Mouse (Mus musculus) spleen, embryonic (tissue): Measurements from ENCODE around the gene Naga.
"Not testable (repeated sequence)": the region's sequence is repeated elsewhere in the genome, so short reads cannot be mapped to it uniquely, and the experiment has no call there.

Source experiments
- CTCF ChIA-PET: fragments of 350-600 bp; sonication (Branson Sonifier 250); formaldehyde crosslinking; loops from one replicate; lab custom pipeline; 2022; lab: Charles Lee

Naga gene

DNA sequence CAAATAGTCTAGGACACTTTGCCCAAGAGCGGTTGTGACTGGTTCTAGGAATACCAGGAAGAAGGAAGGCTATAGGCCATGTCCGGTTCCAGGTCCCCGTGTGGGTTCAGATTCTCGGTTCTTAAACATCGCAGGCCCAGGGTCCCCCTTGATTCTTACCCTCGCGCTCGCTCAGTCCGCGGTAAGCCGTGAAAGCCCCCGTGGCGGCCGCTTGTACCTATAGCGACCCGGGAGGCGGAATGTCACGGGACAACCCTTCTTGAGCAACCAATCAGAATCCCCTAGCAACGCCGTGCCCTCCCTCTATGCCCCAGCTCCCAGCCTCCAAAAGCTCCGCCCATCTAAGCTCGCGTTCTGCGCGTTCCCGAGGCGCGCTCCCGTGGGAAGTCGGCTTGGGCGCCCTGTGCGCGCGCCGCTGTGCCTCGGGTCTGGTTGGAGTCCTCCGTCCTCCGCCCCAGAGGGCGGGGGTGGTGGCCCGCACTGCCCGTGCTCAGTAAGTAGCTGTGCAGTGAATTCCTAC, at the start of gene Naga, which contains the start of the genes Pheta2 and Smdt1:
Naga (minus strand) TSS at position 333 of the 520 bp plus-strand sequence.
Pheta2 (plus strand) TSS at position 350 of the 520 bp plus-strand sequence.
Smdt1 (plus strand) TSS at position 367 of the 520 bp plus-strand sequence.
- CTCF ChIA-PET, result no interaction called here

DNA sequence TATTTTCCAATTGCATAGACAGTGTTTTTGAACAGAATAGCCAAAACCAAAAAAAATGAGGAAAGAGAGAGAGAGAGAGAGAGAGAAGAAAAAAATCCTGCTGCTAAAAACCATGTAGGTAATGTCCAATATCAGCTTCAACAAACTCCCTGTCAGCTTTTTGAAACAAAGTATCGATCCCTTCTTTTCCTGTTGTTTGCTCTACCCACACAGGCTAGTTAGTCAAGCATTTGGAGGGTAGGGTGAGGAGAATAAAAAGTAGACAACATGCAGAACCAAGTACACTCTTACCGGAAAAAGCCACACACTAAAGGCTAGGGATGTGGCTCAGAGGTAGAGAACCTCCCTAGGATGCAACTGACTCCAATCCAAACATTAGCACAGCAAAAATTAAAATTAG, 47.0 kb upstream of the Naga start:
- CTCF ChIA-PET, result no interaction called here

DNA sequence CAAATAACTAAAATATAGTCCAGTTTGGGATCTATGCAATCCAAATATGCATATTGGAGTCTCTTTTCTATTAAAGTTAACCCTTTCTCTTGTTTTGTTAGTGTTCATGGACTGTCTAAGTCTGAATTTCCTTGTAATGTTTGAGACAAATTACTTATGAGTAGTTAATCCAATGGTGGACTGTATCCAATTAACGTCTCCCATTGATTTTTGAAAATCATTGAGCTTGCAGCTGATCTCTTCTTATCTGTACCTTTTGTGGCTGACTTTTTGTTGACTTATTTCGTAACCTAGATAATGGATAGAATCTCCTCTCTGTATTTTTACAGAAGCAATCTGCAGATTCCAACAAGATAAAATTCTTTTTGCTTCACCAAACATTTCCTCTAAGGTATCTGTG, 43.7 kb upstream of the Naga start:
- CTCF ChIA-PET, result no interaction called here

DNA sequence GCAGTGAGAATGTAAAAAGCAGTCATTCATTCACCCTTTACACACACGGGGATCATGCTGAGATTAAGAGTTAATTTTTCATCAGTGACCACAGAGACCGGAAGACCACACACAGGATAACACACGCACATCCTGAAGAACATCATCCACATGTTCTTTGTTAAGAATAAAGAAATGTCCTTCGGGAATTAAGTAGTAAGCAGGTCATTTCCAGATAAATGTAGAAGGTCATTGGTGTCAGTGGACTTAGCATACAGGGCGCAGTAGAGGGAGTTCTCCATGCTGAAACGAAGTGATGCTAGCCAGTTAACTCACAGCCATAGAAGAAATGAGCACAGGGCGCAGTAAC, 42.0 kb upstream of the Naga start:
- CTCF ChIA-PET, result no interaction called here

DNA sequence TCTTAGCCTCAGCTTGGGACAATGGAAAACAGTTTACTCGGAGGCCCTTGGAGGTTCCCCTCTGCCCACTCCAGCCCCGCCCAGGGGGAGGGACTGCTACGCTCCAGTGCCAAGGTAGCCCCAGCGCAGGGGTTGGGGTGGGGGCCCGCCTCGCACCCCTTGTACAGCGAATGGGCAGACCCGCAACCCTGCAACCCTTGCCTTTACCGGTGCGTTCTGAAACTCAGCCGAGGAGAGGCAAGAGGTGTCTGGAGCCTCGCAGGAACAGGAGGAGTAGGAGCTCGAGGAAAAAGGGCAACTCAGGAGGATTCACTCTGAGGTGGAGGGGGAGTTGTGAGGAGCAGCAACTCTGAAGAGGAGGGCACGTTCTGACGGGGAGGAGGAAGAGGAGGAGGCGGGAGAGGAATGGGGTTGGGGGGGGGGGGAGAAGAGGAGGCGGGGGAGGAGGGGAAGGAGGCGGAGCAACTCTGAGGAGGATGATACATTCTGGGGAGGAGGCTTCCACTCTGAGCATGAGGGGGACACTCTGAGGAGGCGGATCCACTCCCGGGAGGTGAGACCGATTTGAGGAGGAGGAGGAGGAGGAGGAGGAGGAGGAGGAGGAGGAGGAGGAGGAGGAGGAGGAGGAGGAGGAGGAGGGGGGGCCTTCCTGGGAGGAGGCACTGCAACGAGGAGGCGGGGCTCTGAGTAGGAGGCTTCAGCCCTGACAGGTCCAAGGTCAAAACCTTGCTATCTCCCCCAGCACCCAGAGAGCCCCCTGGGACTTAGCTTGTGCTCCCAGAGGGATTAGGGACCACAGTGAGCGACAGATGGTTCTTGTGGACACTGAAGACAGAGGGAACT, 41.4 kb upstream of the Naga start, which contains the start of gene Cyp2d22:
Cyp2d22 (minus strand) TSS at position 390 of the 843 bp plus-strand sequence.
- CTCF ChIA-PET, result no interaction called here

DNA sequence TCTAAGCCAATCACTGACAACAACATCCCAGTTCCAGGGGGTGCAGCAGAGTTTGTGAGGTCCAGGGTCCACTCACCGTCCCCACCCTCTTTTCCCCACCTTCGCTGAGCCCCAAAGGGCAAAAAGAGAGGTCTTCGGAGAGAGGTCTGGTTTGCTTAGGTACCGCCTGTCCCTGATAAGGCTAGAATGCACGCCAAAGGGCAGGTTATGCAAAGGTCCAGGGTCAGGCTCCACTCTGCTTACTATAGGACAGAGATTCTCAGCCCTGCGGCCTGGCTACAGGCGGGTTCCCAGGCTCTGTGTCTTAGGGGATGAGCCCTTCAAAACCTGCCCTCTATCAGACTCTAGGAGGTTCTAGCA, 40.8 kb upstream of the Naga start:
- CTCF ChIA-PET, result no interaction called here

DNA sequence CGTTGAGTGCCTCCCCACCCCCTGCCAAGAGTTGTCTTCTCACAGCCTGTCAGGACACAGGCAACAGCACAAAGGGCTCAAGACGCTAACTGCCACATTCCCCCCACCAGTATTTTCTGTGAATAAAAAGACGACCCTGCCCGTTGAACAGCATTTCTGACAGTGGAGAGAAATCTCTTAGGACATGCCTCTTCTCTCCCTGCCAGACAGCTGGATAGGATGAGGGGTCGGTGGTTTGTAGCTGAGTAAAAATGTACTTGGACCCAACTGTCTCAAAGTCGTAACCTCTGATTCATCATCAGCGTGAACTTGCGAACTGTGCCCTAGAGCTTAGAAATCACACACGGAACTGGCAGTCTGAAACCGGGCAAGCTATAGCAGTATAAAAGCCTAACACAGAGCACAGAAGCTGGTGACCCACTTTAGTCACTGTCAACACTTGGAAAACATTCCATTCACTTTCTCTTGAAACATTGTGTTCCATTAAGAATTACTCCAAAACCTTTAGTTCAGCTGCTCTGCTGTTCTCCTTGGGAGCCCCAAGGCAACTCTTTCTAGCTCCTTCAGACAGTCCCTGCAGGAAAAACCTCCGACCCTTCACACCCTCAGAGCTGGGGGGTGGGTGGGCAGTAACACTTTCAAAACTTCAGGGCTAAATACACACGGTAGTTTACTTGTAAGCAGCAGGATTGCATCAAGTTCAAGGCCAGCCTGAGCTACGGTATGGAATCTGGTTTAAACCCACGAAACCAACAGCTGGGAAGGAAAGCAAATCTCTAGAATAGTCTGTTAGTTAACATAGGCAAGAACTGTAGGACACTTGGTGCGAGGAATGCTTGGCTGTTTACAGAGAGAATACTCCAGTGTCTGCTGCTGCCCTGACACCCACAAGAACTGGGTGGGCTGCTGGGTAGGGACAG, 39.8 kb upstream of the Naga start:
- CTCF ChIA-PET, result no interaction called here

DNA sequence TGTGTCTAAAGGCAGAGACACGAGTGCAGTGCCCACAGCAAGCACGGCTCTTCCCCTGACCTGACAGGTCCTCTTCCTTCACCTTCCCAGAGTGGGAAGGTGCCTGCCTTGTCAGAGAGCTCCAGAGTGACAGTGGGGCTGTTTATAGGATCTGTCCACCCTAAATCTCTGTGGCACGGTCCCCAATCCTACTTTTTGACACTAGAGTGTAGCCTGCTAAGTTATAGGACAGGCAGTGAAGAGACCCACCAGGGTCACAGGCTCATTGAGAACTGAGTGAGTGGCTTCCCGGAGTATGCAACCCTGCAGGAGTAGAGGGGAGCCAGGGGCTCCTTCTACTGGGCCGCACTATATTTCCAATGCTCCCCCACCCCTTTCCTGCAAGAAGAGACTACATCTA, 39.0 kb upstream of the Naga start:
- CTCF ChIA-PET, result no interaction called here

DNA sequence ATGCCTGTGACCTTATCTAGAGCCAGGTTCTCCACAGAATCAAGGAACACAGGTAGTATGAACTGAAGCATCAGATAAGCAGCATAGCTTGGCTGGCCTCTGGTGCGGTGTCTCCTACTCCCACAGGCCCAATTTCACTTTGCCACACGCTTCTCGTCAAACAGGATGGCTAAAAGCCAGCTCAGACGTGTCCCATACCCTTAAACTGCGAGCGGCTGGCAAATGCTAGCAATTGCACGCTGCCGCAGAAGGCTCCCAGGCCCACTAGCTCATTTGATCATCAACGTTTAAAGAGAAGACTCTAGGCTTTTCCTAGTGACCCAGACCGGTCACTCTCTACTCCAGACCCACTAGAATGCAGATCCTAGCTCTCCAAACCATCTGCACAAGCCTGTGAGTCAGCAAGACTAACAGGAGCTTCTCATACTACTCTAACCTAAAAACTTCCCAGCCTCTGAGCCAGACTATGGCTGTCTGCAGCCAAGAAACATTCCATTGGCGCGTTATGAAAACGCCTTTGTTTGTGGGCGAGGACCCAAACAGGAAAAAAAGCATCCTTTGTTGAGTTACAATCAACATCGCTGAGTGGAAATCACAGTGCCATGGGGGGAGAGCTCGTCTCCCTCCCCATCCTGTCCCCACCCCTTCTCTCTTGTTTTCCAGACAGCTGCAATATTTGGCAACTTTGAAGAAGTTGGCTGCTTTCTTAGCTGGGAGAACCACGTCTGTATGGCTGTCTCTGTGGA, 37.8 kb upstream of the Naga start:
- CTCF ChIA-PET, result no interaction called here

DNA sequence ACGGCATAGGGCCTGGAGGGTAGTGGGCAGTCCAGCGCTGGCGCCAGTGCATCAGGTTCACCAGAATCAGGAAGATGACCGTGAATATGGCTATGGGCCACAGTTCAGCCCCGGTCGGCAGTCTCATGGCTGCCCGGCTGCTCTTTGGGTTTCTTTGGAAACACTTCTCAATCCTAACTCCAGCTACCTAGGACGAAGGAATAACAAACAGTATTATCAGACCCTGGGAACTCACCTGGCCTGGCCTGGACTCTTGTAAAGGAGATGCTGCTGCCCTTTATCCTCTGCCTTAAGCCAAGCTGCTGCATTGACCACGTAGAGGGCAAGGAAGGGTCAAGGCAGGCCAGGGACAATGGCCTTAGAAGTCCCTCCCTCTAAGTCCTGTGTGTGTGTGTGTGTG, 37.1 kb upstream of the Naga start:
- CTCF ChIA-PET, result interaction anchor here (0.5 kb wide), 1 partner anchor 516 kb away, joined by 3 read pairs; no protein-coding TSS in a partner anchor

DNA sequence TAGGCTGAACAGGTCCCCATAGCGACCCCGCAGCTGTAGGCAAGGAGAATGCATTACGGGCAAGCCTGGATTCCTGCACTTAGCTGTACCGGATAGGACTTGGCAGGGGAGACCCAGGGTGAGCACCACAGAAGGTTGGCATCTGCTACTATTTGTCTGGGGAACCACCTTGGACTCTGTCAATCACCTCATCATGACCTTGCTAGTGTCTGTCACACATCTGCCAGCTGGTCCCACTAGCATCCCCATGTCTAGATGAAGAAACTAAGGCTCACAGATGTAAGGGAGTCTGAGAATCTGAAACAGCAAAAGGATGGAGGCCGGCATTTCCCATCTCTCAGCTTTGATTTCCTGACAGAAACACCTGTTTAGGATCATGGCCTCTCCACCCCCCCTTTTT, 35.7 kb upstream of the Naga start:
- CTCF ChIA-PET, result no interaction called here

DNA sequence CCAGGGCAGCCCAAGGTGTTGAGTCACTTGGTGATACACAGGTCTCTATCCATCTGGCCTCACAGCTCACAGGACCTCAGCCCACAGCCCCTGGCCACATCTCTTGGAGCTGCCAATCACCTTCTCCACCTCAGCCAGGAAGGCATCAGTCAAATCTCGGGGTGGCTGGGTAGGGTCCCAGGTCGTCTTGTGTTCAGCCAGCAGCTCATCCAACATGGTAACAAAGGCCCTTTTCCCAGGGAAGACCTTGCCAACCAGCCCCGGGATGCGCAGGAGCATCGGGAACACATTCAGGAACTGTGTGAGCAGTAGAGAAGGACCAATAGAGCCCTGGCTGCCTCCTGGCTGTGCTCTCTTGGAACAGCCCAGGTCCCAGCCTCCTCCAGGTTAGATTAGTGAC, 34.3 kb upstream of the Naga start:
- CTCF ChIA-PET, result no interaction called here

DNA sequence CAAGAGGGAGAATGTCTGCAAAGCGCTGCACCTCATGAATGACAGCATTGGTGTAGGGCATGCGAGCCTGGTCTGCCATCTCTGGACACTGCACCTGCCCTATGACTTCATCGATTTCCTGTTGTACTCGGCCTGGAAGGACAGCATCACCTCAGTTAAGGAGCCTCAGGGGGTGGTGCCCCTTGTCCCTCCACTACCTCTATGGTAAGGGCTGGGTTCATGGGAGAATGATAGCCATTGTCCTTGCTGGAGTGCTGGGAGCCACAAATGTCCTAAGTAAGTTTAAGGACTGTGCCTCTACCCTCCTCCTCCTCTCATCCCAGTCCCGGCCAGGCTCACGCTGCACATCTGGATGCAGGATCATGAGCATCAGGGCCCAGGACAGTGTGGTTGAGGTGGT, 33.7 kb upstream of the Naga start:
- CTCF ChIA-PET, result no interaction called here

DNA sequence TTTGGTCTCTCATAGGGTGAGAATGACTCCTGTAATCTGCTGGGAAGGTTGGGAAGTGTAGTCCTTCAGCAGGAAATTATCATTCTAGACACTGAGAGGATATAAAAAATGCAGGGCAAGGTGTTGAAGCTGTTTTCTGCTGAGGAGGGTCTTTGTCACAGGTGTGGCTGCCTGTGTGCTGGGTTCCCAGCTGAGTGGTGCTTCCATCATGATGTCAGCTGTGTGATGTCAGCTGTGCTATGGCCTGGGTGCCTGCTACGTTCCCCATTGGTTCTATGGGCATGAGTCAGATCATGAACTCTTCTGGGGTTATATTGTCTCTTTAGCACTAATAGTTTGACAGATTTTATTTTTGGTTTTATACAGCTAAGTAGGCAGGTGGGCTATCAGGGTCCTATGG, 30.1 kb upstream of the Naga start:
- CTCF ChIA-PET, result no interaction called here

DNA sequence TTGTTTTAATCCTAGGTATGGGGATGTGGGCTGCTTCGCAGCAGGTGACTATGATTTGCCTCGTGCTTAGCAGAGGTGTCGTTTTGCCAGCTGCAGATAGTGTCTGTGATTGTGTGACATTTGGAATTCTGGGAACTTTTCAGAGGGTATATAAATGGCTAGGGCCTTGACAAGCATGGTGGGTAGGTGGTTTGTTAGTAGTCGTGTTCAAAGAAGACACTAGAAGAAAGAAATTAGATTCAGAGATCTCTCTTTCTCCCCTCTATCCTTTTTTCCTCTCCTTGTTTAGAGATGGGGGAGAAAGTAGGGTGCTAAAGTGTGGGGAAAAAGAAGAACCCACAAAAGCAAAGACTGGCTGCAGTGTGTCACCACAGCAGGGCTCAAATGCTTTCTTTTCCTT, 29.4 kb upstream of the Naga start:
- CTCF ChIA-PET, result no interaction called here

DNA sequence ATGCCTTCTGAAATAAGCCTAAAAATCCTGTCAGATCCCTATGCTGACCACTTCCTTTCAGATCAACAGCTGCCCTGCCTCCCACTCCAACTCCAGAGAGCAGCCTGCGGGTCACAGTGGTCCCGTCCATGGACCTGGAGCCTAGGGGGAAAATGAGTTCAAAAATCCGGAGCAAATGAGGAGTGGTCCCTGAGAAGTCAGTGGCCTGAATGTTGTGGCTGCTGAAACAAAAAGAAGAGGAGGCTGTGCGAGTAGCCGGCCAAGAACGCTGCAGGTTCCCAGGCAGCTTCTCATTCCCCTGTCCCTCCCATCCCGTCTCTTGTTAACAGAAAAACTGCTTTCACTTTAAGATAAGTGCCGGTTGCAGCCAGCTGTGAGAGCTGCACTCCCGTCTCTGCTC, 25.8 kb upstream of the Naga start:
- CTCF ChIA-PET, result not testable (repeated sequence)

DNA sequence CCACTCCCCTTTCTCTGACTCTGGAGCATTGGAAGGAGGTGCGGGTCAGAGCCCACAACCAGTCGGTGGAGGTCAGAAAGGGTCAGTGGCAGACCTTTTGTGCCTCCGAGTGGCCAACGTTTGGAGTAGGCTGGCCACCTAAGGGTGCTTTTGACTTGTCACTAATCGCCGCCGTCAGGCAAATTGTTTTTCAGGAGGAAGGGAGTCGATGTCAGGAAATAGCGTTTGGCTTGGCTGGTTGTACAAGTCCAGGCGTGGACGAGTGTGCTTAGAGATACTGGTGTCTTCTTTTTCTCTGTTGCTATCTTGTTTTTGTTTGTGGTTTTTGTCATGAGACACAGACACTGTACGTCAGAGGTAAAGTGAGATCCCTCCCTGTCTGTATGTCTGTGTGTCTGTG, 25.1 kb upstream of the Naga start:
- CTCF ChIA-PET, result not testable (repeated sequence)

DNA sequence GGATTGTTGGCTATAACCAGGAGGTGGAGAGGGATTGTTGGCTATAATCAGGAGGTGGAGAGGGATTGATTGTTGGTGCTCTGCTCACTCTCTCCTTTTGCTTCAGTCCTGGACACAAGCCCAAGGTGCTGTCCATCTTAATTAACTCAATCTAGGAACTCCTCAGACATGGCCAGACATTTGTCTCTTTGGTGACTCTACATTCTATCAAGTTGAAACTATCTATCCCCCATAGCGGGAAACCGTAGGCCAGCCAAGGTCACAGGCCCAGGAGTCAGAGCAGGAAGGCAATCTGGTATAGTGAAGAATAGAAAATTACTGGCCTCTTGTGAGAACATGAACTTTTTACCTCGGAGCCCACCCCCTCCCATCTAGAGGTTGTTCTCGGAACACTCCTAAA, 23.5 kb upstream of the Naga start:
- CTCF ChIA-PET, result no interaction called here

DNA sequence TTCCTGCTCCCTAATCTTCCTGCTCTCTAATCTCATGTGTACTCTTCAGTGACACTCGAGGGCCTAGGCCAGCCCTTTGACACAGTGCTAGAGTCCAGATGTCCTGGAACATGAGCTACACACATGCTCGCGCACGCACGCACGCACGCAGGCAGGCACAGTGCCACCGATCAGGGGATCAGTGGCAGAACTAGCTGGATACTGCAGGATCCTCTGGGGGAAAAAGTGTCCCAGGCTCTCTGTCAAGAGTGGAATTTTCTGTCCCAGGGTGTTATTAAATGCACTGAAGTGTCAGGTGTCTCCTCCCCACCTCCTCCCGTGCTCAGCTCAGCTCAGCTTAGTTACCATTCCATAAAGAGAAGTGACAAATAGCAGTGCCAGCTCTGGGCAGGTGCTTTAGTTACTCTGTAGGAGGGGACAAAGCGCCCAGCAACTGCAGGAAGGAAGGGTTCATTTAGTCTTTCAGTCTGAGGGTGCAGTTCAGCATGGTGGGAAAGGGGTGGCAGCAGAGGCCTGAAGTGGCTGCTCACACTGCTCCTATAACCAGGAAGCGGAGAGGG, 22.8 kb upstream of the Naga start:
- CTCF ChIA-PET, result no interaction called here

DNA sequence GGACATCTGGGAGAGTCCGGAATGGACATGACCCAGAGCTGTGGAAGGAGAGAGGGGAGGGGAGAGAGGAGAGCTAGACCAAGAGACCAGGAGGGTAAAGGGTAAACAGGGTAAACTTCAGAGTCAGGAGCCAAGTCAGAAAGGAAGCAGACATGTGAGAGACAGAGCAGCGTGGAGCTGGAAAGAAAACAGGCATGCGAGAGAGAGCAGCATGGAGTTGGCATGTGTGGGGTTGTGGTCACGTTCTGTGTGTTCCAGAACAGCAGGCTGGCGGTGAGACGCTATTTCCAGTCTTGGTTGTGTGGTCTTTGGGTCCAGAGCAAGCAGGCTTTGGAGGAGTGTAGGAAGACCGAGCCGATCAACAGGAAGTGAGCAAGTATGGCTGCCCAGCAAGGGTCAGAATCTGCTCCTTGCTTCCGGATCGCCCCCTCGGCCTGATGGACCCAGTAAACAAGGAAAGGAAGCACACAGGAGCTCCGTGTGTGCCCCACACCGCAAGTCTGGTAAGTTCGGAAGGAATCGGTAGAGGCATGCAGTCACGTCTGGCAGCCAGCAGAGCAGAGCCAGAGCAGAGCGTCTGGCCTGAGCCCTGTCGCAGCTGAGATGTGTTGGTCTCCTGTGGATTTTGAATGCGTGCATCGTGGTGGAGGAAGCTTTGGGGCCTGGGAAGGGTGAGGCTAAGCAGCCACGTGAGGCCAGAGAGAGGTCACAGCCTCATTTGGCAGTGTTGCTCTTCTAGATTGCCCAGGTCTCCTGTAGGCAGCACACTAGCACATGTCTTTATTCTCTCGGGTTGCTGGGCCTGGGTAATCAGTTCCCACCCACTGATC, 19.9 kb upstream of the Naga start:
- CTCF ChIA-PET, result no interaction called here
